Mouse (Mus musculus) forebrain, embryonic 10.5 days (tissue): ENCODE results near the gene Kctd19. TPM values are rescaled to one million over a fixed set of nuclear protein-coding genes. Genes with fewer than 3 reads are reported as not detected.

Experiments used
- DNase-seq: peaks from one replicate; pipeline ENCODE4 v3.0.0-alpha.2; 2017; ENCODE audit warnings: low spot score; ENCODE audit errors: extremely low spot score
- H3K27ac ChIP-seq: fragments of 300-500 bp; sonication (generic); 2 replicates; pipeline ENCODE4 v1.5.1; 2016; ENCODE audit warnings: mild to moderate bottlenecking
- H3K27me3 ChIP-seq: fragments of 300-500 bp; sonication (generic); 2 replicates; pipeline ENCODE4 v1.6.1; 2016; ENCODE audit warnings: mild to moderate bottlenecking; ENCODE audit not compliant: poor library complexity, severe bottlenecking
- H3K36me3 ChIP-seq: fragments of 300-500 bp; sonication (generic); replicated peaks from 2 replicates; pipeline ENCODE4 v1.6.1; 2016; ENCODE audit warnings: mild to moderate bottlenecking, moderate library complexity
- H3K4me1 ChIP-seq: fragments of 300-500 bp; sonication (generic); 2 replicates; pipeline ENCODE4 v1.6.1; 2016
- H3K4me3 ChIP-seq: fragments of 300-500 bp; sonication (generic); 2 replicates; pipeline ENCODE4 v1.5.1; 2016; ENCODE audit warnings: mild to moderate bottlenecking, moderate library complexity
- H3K9me3 ChIP-seq: fragments of 300-500 bp; sonication (generic); 2 replicates; pipeline ENCODE4 v1.6.1; 2016; ENCODE audit warnings: mild to moderate bottlenecking, moderate library complexity
- WGBS: fragments of 180-500 bp; shearing (Covaris S2); methylation state at CpG from one replicate; pipeline ENCODE4 v1.1.7; 2016; 5-methylcytosine and 5-hydroxymethylcytosine counted together
- polyA plus RNA-seq: library from polyadenylated mRNA; unstranded; fragments of >200 nt; fragmentation: Nextera tagmentation; extraction: Ambion mirVana; gene quantifications from 2 replicates; pipeline ENCODE4 v1.2.1, GENCODE M21; 2016

Kctd19 gene
- not detected in 2 replicates for polyA plus RNA-seq

- DNase-seq, result peak; percentile 68
- H3K9me3 ChIP-seq, result no peaks in the 10 kb centered on the region
- peaks cover 40% of the 10 kb centered on the region for H3K27me3 ChIP-seq
- peak within 1 kb of the TSS; percentile 51 for H3K4me3 ChIP-seq
- H3K27ac ChIP-seq, result no peak within 1 kb of the TSS
- H3K4me1 ChIP-seq, result peaks cover 10% of the 10 kb centered on the region
- H3K36me3 ChIP-seq, result no peaks in the 10 kb centered on the region
- WGBS, result 1% methylated on average over 33 of the region's 34 CpGs
Measured at GRCm38 (mm10) chr8:105413391-105413790, at the start of gene Kctd19, which contains the start of gene Lrrc36. Gene Kctd19 (minus strand): TSS chr8:105413502. Gene Lrrc36 (plus strand): TSS chr8:105413571.

DNA sequence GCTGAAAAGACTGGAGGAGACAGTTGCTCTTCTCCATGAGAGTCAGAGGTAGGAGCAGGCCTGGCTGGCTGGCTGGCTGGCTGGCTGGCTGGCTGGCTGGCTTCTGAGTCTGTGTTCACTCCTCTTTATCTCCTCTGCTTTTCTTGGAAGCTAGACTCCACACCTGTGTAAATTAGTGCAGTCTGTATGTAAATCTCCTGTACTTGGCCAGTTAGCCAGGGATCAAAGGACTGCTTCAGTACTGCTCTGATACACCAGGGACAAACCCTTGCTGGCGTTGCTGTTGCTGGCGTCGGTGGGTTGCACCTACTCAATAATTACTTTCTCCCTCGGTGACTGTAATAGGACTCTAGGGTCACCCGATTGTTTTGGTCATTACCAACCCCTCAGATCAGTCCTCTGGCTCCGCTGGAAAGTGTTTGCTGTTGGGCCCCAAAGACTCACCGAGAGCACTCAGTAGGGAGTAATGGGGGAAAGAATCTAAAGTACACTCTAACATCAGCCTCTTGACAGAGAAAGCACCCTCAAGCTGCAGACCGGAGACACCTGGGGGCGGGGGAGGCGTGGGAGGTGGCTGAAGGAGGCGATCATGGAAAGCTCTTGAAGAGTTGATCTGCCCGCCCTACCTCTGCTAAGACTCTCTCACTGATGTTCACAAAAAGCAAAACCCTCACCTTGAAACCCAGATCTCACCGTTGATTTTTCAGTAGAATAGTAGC lies 47.9 kb upstream of the Kctd19 start:
- peaks cover 31% of the 10 kb centered on the region for H3K4me1 ChIP-seq
- DNase-seq, result no peak
- H3K27me3 ChIP-seq, result no peaks in the 10 kb centered on the region
- no peaks in the 10 kb centered on the region for H3K36me3 ChIP-seq
- WGBS, result 77% methylated on average over 13 of the region's 13 CpGs
- no peaks in the 10 kb centered on the region for H3K9me3 ChIP-seq
- H3K27ac ChIP-seq, result no peak overlapping the region
- H3K4me3 ChIP-seq, result no peak overlapping the region

GRCm38 (mm10) chr8:105455218-105455617 lies 41.9 kb upstream of the Kctd19 start:
- WGBS, result 72% methylated on average over 10 of the region's 10 CpGs
- no peak overlapping the region for H3K27ac ChIP-seq
- no peaks in the 10 kb centered on the region for H3K9me3 ChIP-seq
- DNase-seq, result no peak
- no peak overlapping the region for H3K4me3 ChIP-seq
- 0 out of 2 replicates have a peak, but pooled peaks cover 9% of the 10 kb centered on the region for H3K27me3 ChIP-seq
- H3K4me1 ChIP-seq, result peaks cover 27% of the 10 kb centered on the region
- H3K36me3 ChIP-seq, result no peaks in the 10 kb centered on the region

DNA sequence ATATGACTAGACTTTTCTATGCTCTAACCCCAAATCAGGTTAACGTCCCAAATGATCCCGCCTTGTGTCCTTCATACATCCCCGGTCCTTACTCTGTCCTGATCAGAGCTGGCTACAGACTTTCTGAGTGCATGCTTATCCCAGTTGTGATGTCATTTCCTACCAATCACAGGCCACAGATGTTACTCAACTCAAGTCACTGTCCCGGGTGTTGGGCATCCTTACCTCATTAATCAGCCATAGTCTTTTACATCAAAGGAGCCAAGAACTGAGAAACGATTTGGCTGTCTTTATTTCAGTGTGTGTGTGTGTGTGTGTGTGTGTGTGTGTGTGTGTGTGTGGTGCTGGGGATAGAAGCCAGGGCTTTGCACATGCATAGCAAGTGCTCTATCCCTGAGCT lies 40.8 kb upstream of the Kctd19 start:
- H3K36me3 ChIP-seq, result no peaks in the 10 kb centered on the region
- H3K4me3 ChIP-seq, result no peak overlapping the region
- H3K9me3 ChIP-seq, result no peaks in the 10 kb centered on the region
- peaks cover 27% of the 10 kb centered on the region for H3K4me1 ChIP-seq
- 82% methylated on average over 5 of the region's 5 CpGs for WGBS
- 0 out of 2 replicates have a peak, but pooled peaks cover 9% of the 10 kb centered on the region for H3K27me3 ChIP-seq
- H3K27ac ChIP-seq, result no peak overlapping the region
- no peak for DNase-seq

DNA sequence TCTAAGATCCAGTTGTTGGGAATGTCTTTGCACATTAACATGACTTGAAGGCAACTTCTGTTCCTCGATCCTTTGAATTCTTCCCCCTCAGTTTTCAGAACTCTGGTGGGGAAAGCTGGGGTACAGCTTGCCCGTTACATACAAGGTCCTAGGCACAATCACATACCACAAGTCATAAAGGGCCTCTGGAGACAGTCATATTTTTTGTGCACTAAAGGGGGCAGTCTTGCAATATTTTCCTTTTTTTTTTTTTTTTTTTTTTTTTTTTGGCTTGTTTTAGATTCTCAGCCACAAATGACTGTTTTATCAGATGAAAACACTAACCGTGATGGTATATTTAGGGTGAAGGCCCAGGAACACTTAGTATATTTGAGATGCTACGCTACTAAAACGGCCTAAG lies 40.0 kb upstream of the Kctd19 start:
- peaks cover 23% of the 10 kb centered on the region for H3K4me1 ChIP-seq
- DNase-seq, result no peak
- 89% methylated on average over 5 of the region's 5 CpGs for WGBS
- H3K4me3 ChIP-seq, result no peak overlapping the region
- H3K9me3 ChIP-seq, result no peaks in the 10 kb centered on the region
- H3K36me3 ChIP-seq, result no peaks in the 10 kb centered on the region
- 0 out of 2 replicates have a peak, but pooled peaks cover 9% of the 10 kb centered on the region for H3K27me3 ChIP-seq
- H3K27ac ChIP-seq, result no peak overlapping the region

DNA sequence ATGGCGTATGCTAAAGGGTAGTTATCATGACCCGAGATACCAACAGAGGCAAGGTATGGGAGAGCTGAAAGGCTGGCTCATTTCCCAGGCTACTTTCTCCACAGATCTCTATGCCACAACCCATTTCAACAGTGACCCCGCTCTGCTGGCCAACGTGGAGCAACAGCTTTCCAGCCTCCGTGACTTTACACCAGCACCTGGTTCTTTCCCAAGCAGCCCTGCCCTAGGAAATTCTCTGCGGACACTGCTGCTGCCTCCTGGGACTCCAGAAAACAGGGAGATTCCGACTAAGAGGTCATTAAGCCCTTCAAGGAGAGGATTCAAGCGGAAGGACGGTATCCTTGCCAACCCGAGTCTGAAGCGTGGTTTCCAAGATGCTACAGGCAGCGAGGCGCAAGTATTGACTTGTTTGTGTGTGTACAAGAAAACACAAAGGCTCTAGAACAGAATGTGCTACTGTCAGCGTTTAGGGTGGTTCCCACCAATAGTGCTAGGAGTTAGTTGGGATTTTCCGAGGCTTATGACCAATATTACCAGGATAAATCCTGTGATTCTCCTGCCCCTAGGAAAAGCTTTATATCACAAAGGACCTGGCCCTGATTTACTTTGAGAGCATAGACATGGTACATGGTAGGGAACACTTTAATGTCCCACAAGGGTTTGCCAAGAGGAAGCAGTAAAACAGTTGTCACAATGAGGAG lies 38.8 kb upstream of the Kctd19 start:
- H3K36me3 ChIP-seq, result no peaks in the 10 kb centered on the region
- no peak for DNase-seq
- WGBS, result 63% methylated on average over 15 of the region's 15 CpGs
- no peaks in the 10 kb centered on the region for H3K9me3 ChIP-seq
- H3K4me1 ChIP-seq, result peaks cover 16% of the 10 kb centered on the region
- H3K27ac ChIP-seq, result peak overlapping the region; percentile 60; the same call in 1 of the 2 replicates
- H3K27me3 ChIP-seq, result 0 out of 2 replicates have a peak, but pooled peaks cover 9% of the 10 kb centered on the region
- H3K4me3 ChIP-seq, result no peak overlapping the region

- DNase-seq, result no peak
- Histone ChIP-seq H3K27ac (no peak overlapping the region), H3K9me3 (no peaks in the 10 kb centered on the region), H3K27me3 (0 out of 2 replicates have a peak, but pooled peaks cover 9% of the 10 kb centered on the region), H3K4me3 (no peak overlapping the region), H3K36me3 (no peaks in the 10 kb centered on the region), H3K4me1 (peaks cover 22% of the 10 kb centered on the region)
- WGBS, result 51% methylated on average over 1 of the region's 1 CpGs
Measured at GRCm38 (mm10) chr8:105450977-105451376, 37.7 kb upstream of the Kctd19 start.

GRCm38 (mm10) chr8:105448596-105448995 lies 35.3 kb upstream of the Kctd19 start:
- peaks cover 34% of the 10 kb centered on the region for H3K4me1 ChIP-seq
- H3K9me3 ChIP-seq, result no peaks in the 10 kb centered on the region
- DNase-seq, result no peak
- no peaks in the 10 kb centered on the region for H3K36me3 ChIP-seq
- WGBS, result 90% methylated on average over 5 of the region's 5 CpGs
- 0 out of 2 replicates have a peak, but pooled peaks cover 9% of the 10 kb centered on the region for H3K27me3 ChIP-seq
- H3K4me3 ChIP-seq, result no peak overlapping the region
- no peak overlapping the region for H3K27ac ChIP-seq

DNA sequence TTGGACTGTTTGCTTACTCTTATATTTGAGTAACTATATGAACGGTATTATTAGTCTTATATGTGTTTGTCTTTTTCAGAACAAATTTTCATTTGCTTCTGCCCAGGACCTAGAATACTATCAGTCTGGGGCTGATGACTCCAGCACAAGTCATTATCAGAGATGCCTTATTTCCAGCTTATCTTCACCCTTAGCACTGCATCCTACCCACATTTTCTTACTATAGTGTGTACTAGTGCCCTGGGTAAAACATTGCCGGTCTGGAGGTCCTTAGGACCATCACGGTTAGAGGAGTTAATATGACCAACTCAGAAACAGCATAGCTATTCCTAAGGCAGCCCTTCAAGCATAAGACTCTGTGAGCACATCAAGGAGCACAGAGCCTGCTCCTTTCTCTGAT lies 34.9 kb upstream of the Kctd19 start:
- H3K27ac ChIP-seq, result no peak overlapping the region
- no peak for DNase-seq
- no peaks in the 10 kb centered on the region for H3K9me3 ChIP-seq
- 92% methylated on average over 3 of the region's 3 CpGs for WGBS
- H3K4me3 ChIP-seq, result no peak overlapping the region
- 0 out of 2 replicates have a peak, but pooled peaks cover 9% of the 10 kb centered on the region for H3K27me3 ChIP-seq
- no peaks in the 10 kb centered on the region for H3K36me3 ChIP-seq
- H3K4me1 ChIP-seq, result peaks cover 34% of the 10 kb centered on the region

DNA sequence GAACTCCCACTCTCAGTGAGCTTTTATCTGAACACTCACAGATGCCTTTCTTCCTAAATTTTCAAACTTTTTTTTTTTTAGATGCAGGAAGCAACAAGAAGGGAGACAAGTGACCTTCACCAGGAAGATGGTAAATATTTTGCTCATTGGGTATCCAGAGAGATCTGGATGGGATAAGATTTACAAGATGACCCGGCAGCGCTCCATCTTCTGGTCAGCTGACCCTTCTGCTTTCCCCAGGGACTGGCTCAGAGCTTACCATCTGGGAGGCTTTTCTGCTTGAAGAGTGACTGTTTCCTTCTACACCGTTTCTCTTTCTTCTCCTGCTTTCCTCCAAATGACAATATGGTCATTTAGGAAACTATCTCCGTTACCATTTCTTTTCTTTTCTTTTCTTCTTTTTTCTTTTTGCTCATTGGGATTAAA lies 32.8 kb upstream of the Kctd19 start:
- H3K27me3 ChIP-seq, result 0 out of 2 replicates have a peak, but pooled peaks cover 5% of the 10 kb centered on the region
- DNase-seq, result no peak
- no peaks in the 10 kb centered on the region for H3K36me3 ChIP-seq
- peak overlapping the region; percentile 28 for H3K4me3 ChIP-seq
- H3K4me1 ChIP-seq, result peaks cover 21% of the 10 kb centered on the region
- WGBS, result 29% methylated on average over 4 of the region's 4 CpGs
- no peaks in the 10 kb centered on the region for H3K9me3 ChIP-seq
- H3K27ac ChIP-seq, result peak overlapping the region; percentile 84

GRCm38 (mm10) chr8:105445296-105446126 lies 32.2 kb upstream of the Kctd19 start:
- H3K9me3 ChIP-seq, result no peaks in the 10 kb centered on the region
- WGBS, result 37% methylated on average over 11 of the region's 11 CpGs
- H3K4me3 ChIP-seq, result peak overlapping the region; percentile 28
- peak; percentile 49 for DNase-seq
- peak overlapping the region; percentile 84 for H3K27ac ChIP-seq
- H3K27me3 ChIP-seq, result 0 out of 2 replicates have a peak, but pooled peaks cover 5% of the 10 kb centered on the region
- H3K36me3 ChIP-seq, result no peaks in the 10 kb centered on the region
- peaks cover 17% of the 10 kb centered on the region for H3K4me1 ChIP-seq

DNA sequence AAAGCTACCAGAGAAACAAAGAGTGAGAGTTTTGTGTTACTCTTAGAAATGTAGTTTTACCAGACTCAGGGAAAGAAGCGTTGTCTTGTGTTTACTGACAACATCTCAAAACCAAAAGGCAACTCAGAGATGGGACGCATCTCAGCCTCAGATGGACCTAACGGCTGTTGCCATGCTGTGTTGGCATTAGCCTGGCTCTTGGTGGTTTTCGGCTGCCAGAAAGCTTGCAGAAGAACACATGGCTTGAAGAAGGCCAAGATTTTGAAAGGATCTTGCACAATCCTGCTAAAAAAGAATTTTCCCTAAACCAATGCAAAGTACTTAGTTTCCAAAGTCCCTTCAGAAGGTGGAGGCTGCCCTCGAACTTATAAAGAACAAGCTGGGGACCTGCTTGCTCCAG lies 29.4 kb upstream of the Kctd19 start:
- peaks cover 10% of the 10 kb centered on the region; the same call in 1 of the 2 replicates for H3K27me3 ChIP-seq
- no peak overlapping the region for H3K4me3 ChIP-seq
- WGBS, result 94% methylated on average over 5 of the region's 5 CpGs
- no peak overlapping the region for H3K27ac ChIP-seq
- H3K36me3 ChIP-seq, result no peaks in the 10 kb centered on the region
- DNase-seq, result no peak
- H3K4me1 ChIP-seq, result peaks cover 17% of the 10 kb centered on the region
- no peaks in the 10 kb centered on the region for H3K9me3 ChIP-seq
